Mouse (Mus musculus) layer of hippocampus, postnatal 10 days (tissue): ENCODE data around the gene Nipal4. TPM values are rescaled to one million over a fixed set of nuclear protein-coding genes. Genes with fewer than 3 reads are reported as not detected.
"Not testable (repeated sequence)": the region's sequence is repeated elsewhere in the genome, so short reads cannot be mapped to it uniquely, and the experiment has no call there.

Experiments
- DNase-seq, 2 experiments: peaks; one replicate each; pipeline ENCODE4 v3.0.0; 2021; ENCODE audit warnings: low spot score in 2 of 2
- long read RNA-seq: library from polyadenylated mRNA; stranded (forward); transcript quantifications from one replicate; pipeline ENCODE4 v2.0.0, GENCODE M21; 2023
- total RNA-seq, 2 experiments: library from RNA; stranded (reverse); gene quantifications; 2 replicates each; pipeline ENCODE4 v1.2.3; 2021

Gene Nipal4
- total RNA-seq: under 1 TPM; 0.58 to 0.59 TPM
- long read RNA-seq: 0 reads

- peak in 1 of 2 experiments; percentile 19 for DNase-seq
Observed at GRCm38 (mm10) chr11:46165866-46166585, at the start of gene Nipal4. Gene Nipal4 (minus strand): TSS chr11:46166508.

- peak; percentile 52 to 58 for DNase-seq
Observed at GRCm38 (mm10) chr11:46215354-46215753, 49.0 kb upstream of the Nipal4 start.

GRCm38 (mm10) chr11:46214368-46215230 lies 48.3 kb upstream of the Nipal4 start:
- no peak for DNase-seq

GRCm38 (mm10) chr11:46213844-46214243 lies 47.5 kb upstream of the Nipal4 start:
- DNase-seq: no peak

GRCm38 (mm10) chr11:46211858-46212257 lies 45.5 kb upstream of the Nipal4 start:
- no peak for DNase-seq

- DNase-seq: no peak
Observed at GRCm38 (mm10) chr11:46209884-46210283, 43.6 kb upstream of the Nipal4 start.

- no peak for DNase-seq
Observed at GRCm38 (mm10) chr11:46205639-46206409, 39.5 kb upstream of the Nipal4 start.

- no peak for DNase-seq
Observed at GRCm38 (mm10) chr11:46204841-46205240, 38.5 kb upstream of the Nipal4 start.

- DNase-seq: no peak
Observed at GRCm38 (mm10) chr11:46202547-46202887, 36.2 kb upstream of the Nipal4 start.

GRCm38 (mm10) chr11:46201636-46202546 lies 35.6 kb upstream of the Nipal4 start:
- DNase-seq: peak in 1 of 2 experiments; percentile 37

GRCm38 (mm10) chr11:46200664-46201063 lies 34.4 kb upstream of the Nipal4 start:
- DNase-seq: no peak

GRCm38 (mm10) chr11:46194175-46194574 lies 27.9 kb upstream of the Nipal4 start:
- no peak for DNase-seq

GRCm38 (mm10) chr11:46188283-46188682 lies 22.0 kb upstream of the Nipal4 start:
- no peak for DNase-seq

GRCm38 (mm10) chr11:46185486-46185885 lies 19.2 kb upstream of the Nipal4 start:
- DNase-seq: no peak

GRCm38 (mm10) chr11:46184946-46185345 lies 18.6 kb upstream of the Nipal4 start:
- DNase-seq: no peak

GRCm38 (mm10) chr11:46182031-46182430 lies 15.7 kb upstream of the Nipal4 start:
- DNase-seq: not testable (repeated sequence)

GRCm38 (mm10) chr11:46177246-46178043 lies 11.1 kb upstream of the Nipal4 start:
- no peak for DNase-seq

GRCm38 (mm10) chr11:46176155-46176554 lies 9.8 kb upstream of the Nipal4 start:
- no peak for DNase-seq

GRCm38 (mm10) chr11:46172128-46172527 lies 5.8 kb upstream of the Nipal4 start:
- no peak for DNase-seq

GRCm38 (mm10) chr11:46169908-46170307 lies 3.6 kb upstream of the Nipal4 start:
- no peak for DNase-seq
